ENCODE assay signal across 22 mouse cellular contexts in the genomic region with DNA sequence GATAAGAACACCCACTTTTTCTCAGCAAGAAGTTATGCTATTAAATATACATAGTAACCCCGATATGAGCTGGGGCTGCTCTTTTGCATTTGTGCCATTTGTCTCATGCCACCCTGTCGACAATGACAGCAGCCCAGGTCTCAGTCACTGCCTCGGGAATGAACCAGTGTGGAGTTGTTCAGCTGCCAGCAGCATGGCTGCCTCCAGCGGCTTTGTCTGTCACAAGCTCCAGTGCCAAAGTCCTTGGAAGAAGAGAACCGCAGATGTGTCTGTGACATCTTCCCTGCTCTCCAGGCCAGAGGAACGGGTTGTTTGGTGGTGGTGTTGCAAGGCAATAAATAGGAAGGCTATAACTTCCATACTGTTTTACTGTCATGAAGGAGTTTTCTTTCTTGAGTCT.
DNase-seq lines count a peak whose midpoint lies in the region; ATAC-seq and TF ChIP-seq lines count a peak whose summit lies in the region.
"Had no signal": no experiment of that assay in that cellular context is flagged by ENCODE, and none has a peak within 500 bp of the region (broad histone marks: within the 10 kb centered on the region; RNA-seq: fewer than 3 reads in every experiment).

No protein-coding gene starts in this region.

- H3K27ac ChIP-seq in forebrain, embryonic 14.5 days (ENCODE audit: low read depth, low read length), result no peak overlapping the region
- no peak overlapping the region for H3K27ac ChIP-seq in forebrain, embryonic 15.5 days (replicated peaks)
- H3K27ac ChIP-seq in heart, embryonic 12.5 days (ENCODE audit: poor library complexity, severe bottlenecking), result no peak overlapping the region
- H3K27ac ChIP-seq in intestine, postnatal 0 days (ENCODE audit: low read depth, low read length), result no peak overlapping the region
- H3K27ac ChIP-seq: gastrocnemius, adult 2 months; layer of hippocampus, adult 2 months; neural tube, embryonic 15.5 days; stomach, embryonic 15.5 days had no signal

- no peaks in the 10 kb centered on the region for H3K9me3 ChIP-seq in forebrain, embryonic 14.5 days (replicated peaks; ENCODE audit: control insufficient read depth, low read length)
- no peaks in the 10 kb centered on the region for H3K9me3 ChIP-seq in forebrain, embryonic 15.5 days
- H3K9me3 ChIP-seq in heart, embryonic 12.5 days (replicated peaks), result no peaks in the 10 kb centered on the region
- no peaks in the 10 kb centered on the region for H3K9me3 ChIP-seq in intestine, postnatal 0 days (ENCODE audit: control insufficient read depth)
- H3K9me3 ChIP-seq: neural tube, embryonic 15.5 days; stomach, embryonic 15.5 days had no signal

- no peaks in the 10 kb centered on the region for H3K27me3 ChIP-seq in forebrain, embryonic 14.5 days (replicated peaks; ENCODE audit: control insufficient read depth, insufficient read depth, low read length)
- H3K27me3 ChIP-seq in forebrain, embryonic 15.5 days, result no peaks in the 10 kb centered on the region
- H3K27me3 ChIP-seq in heart, embryonic 12.5 days (replicated peaks), result no peaks in the 10 kb centered on the region
- H3K27me3 ChIP-seq in intestine, postnatal 0 days (replicated peaks; ENCODE audit: control insufficient read depth, insufficient read depth, low read length), result no peaks in the 10 kb centered on the region
- H3K27me3 ChIP-seq: neural tube, embryonic 15.5 days; stomach, embryonic 15.5 days had no signal

- no peak for TF ChIP-seq CTCF in intestine, postnatal 0 days (IDR thresholded peaks at IDR 0.05; ENCODE audit: low read depth)

- 77% methylated on average over 6 of the region's 6 CpGs for WGBS in forebrain, embryonic 14.5 days
- WGBS in forebrain, embryonic 15.5 days, result 58% methylated on average over 6 of the region's 6 CpGs
- 66% methylated on average over 6 of the region's 6 CpGs for WGBS in heart, embryonic 12.5 days
- WGBS in intestine, postnatal 0 days, result 72% methylated on average over 6 of the region's 6 CpGs

- H3K36me3 ChIP-seq in forebrain, embryonic 14.5 days (ENCODE audit: control insufficient read depth, insufficient read depth, low read length), result no peaks in the 10 kb centered on the region
- no peaks in the 10 kb centered on the region for H3K36me3 ChIP-seq in forebrain, embryonic 15.5 days
- no peaks in the 10 kb centered on the region for H3K36me3 ChIP-seq in heart, embryonic 12.5 days
- H3K36me3 ChIP-seq in intestine, postnatal 0 days (ENCODE audit: control insufficient read depth, insufficient read depth), result no peaks in the 10 kb centered on the region
- H3K36me3 ChIP-seq: neural tube, embryonic 15.5 days; stomach, embryonic 15.5 days had no signal

- no peak overlapping the region for H3K4me2 ChIP-seq in forebrain, embryonic 14.5 days (ENCODE audit: low read length)
- no peak overlapping the region for H3K4me2 ChIP-seq in forebrain, embryonic 15.5 days (replicated peaks)
- H3K4me2 ChIP-seq in heart, embryonic 12.5 days, result no peak overlapping the region
- H3K4me2 ChIP-seq in intestine, postnatal 0 days (replicated peaks; ENCODE audit: low read depth), result no peak overlapping the region
- H3K4me2 ChIP-seq: neural tube, embryonic 15.5 days; stomach, embryonic 15.5 days had no signal

- no peak overlapping the region for H3K9ac ChIP-seq in forebrain, embryonic 14.5 days (ENCODE audit: low read length)
- H3K9ac ChIP-seq in forebrain, embryonic 15.5 days (replicated peaks), result no peak overlapping the region
- no peak overlapping the region for H3K9ac ChIP-seq in heart, embryonic 12.5 days
- H3K9ac ChIP-seq in intestine, postnatal 0 days (ENCODE audit: low read depth, low read length), result no peak overlapping the region
- H3K9ac ChIP-seq: neural tube, embryonic 15.5 days; stomach, embryonic 15.5 days had no signal

- DNase-seq in forebrain, embryonic 14.5 days (ENCODE audit: low spot score), result peak; percentile 9
- DNase-seq in heart, postnatal 4 days, result peak; percentile 14
- DNase-seq in brain, adult 2 months (ENCODE audit: low read depth, low spot score), result peak; percentile 33
- DNase-seq in cerebellum, adult 9-11 months, result peak; percentile 28
- DNase-seq in natural killer cell, adult 2 months (ENCODE audit: low spot score in 2 of 2), result no peak
- DNase-seq: adrenal gland, postnatal 25 days; gastrocnemius, adult 2 months; kidney, adult 8-10 months; kidney, postnatal 14 days; liver; lung, postnatal 14 days; midbrain, embryonic 14.5 days; right cerebral cortex, postnatal 14 days; thymus, adult 18-20 months had no signal

- no peak overlapping the region for H3K4me3 ChIP-seq in forebrain, embryonic 14.5 days (ENCODE audit: low read depth, low read length)
- no peak overlapping the region for H3K4me3 ChIP-seq in forebrain, embryonic 15.5 days
- H3K4me3 ChIP-seq in heart, embryonic 12.5 days, result no peak overlapping the region
- no peak overlapping the region for H3K4me3 ChIP-seq in intestine, postnatal 0 days (ENCODE audit: low read depth, low read length)
- H3K4me3 ChIP-seq: gastrocnemius, adult 2 months; layer of hippocampus, adult 2 months; myocyte; neural tube, embryonic 15.5 days; stomach, embryonic 15.5 days had no signal

- ATAC-seq in forebrain, embryonic 14.5 days, result no peak
- no peak for ATAC-seq in forebrain, embryonic 15.5 days (replicated peaks)
- no peak for ATAC-seq in heart, embryonic 12.5 days (ENCODE audit: insufficient number of reproducible peaks, low FRiP score)
- ATAC-seq in intestine, postnatal 0 days, result no peak
- ATAC-seq: CD4-positive, CD25-positive, alpha-beta regulatory T cell, adult 4 months had no signal

- no peaks in the 10 kb centered on the region for H3K4me1 ChIP-seq in forebrain, embryonic 14.5 days (ENCODE audit: control insufficient read depth, insufficient read depth, low read length)
- H3K4me1 ChIP-seq in forebrain, embryonic 15.5 days, result no peaks in the 10 kb centered on the region
- H3K4me1 ChIP-seq in heart, embryonic 12.5 days (replicated peaks), result no peaks in the 10 kb centered on the region
- H3K4me1 ChIP-seq in intestine, postnatal 0 days (replicated peaks; ENCODE audit: control insufficient read depth, insufficient read depth, low read length), result no peaks in the 10 kb centered on the region
- H3K4me1 ChIP-seq: neural tube, embryonic 15.5 days; stomach, embryonic 15.5 days had no signal

Comparison
In these comparisons a context has a peak if more than half of its experiments do, and no peak if none do; other contexts are left out.
1. DNase-seq: peak in forebrain, embryonic 14.5 days (single experiment), heart, postnatal 4 days (single experiment), brain, adult 2 months (single experiment) and cerebellum, adult 9-11 months (single experiment); none in natural killer cell, adult 2 months (0 of 2).